Mouse (Mus musculus): ENCODE results near the gene Reln. TPM values are rescaled to one million over a fixed set of nuclear protein-coding genes. Genes with fewer than 3 reads are reported as not detected.

Gene Reln
- polyA plus RNA-seq, 1 experiment, result 184 TPM

DNA sequence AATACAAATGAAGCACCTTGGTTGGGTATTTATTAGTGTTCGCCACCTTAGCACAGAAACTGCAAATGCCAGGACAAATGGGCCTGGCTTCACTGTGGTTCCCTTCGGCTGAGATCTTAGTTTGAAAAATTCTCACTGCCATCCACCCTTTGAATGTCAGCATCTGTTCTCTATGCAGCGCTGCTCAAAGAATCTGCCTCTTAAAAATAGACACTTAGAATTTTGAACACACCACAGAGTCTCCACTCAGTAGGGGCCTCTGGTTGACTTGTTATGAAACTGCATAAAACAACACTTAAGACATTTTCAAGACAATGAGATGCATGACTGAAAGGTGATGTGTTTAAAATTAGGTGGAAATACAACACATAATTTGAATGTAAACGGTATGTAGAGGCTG lies 387.4 kb downstream of the Reln start:
- Histone ChIP-seq H3K4me1 (ENCODE audit: control insufficient read depth, insufficient read depth, low read length) (no peaks in the 10 kb centered on the region; the same call in 1 of the 2 replicates), H3K4me3 (replicated peaks; ENCODE audit: insufficient read depth, low read depth, low read length) (no peak overlapping the region), H3K27me3 (ENCODE audit: control insufficient read depth, insufficient read depth, low read length) (no peaks in the 10 kb centered on the region), H3K27ac (ENCODE audit: insufficient read depth, low read length) (no peak overlapping the region)
- 76% methylated on average over 4 of the region's 4 CpGs for WGBS
- DNase-seq, result no peak
- no peak for TF ChIP-seq POLR2A (IDR thresholded peaks at IDR 0.05; ENCODE audit: borderline replicate concordance, insufficient read depth, low read length)
- no peak for TF ChIP-seq CTCF (IDR thresholded peaks at IDR 0.05; ENCODE audit: borderline replicate concordance, insufficient read depth, low read depth, low read length)

DNA sequence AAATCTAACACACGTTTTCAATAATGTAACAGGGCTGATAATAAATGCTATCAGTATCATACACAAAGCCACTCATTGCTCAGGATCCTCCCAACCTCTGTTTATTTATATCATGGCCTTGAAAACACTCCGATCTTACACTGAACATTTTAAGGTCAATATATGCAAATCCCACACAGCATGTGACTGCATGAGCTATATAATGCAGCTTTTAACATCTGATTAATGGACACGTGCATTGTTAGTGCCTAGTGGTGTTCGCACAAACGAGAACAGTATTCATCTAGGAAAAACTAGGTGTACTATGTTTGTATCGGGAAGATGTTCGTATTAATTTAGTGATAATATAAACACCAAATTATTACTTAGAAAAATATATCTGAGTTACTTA lies 395.0 kb downstream of the Reln start:
- Histone ChIP-seq H3K4me3 (replicated peaks; ENCODE audit: insufficient read depth, low read depth, low read length) (no peak overlapping the region), H3K27ac (ENCODE audit: insufficient read depth, low read length) (peak overlapping the region; percentile 64), H3K27me3 (ENCODE audit: control insufficient read depth, insufficient read depth, low read length) (no peaks in the 10 kb centered on the region), H3K4me1 (ENCODE audit: control insufficient read depth, insufficient read depth, low read length) (peaks cover 14% of the 10 kb centered on the region)
- 49% methylated on average over 7 of the region's 7 CpGs for WGBS
- no peak for TF ChIP-seq POLR2A (IDR thresholded peaks at IDR 0.05; ENCODE audit: borderline replicate concordance, insufficient read depth, low read length)
- no peak for TF ChIP-seq CTCF (IDR thresholded peaks at IDR 0.05; ENCODE audit: borderline replicate concordance, insufficient read depth, low read depth, low read length)
- DNase-seq, result no peak

DNA sequence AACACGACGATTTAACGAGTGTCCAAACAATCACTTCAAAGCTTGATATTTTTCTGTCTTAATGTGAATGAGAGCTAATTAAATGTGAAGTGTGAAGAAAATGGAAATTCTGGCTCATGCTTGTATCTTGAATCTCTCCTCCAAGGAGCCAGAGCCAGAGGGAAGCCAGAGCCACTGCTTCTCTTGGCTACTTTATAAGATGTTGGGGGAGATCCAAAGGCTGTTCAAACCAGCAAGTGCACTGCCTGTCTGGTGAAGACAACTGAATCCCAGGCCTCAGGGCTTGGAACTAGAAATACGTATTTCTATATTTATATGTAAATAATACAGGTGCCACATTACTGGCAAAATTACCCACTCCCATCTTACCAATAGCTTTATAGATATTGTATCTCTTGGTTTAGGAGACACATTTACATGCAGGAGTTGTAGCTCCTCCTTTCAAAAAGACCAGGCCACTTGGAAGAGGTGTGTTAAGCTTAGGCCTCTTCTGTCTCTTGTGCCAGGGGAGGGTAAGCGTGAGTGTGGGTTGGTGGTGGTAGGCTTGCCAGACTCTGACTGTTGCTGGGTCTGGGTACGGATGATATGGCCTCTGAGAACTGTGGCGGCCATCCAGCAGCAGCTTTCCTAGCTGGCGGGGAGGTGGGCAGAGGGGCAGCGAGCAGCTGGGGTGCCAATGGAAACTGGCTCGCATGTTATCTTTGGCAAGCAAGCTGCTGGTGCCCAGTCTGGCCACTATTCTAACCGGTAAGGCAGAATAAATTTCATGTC lies 395.6 kb downstream of the Reln start:
- Histone ChIP-seq H3K4me3 (replicated peaks; ENCODE audit: insufficient read depth, low read depth, low read length) (no peak overlapping the region), H3K4me1 (ENCODE audit: control insufficient read depth, insufficient read depth, low read length) (peaks cover 14% of the 10 kb centered on the region), H3K27ac (ENCODE audit: insufficient read depth, low read length) (peak overlapping the region; percentile 64), H3K27me3 (ENCODE audit: control insufficient read depth, insufficient read depth, low read length) (no peaks in the 10 kb centered on the region)
- DNase-seq, result peak; percentile 68 to 76
- TF ChIP-seq POLR2A (IDR thresholded peaks at IDR 0.05; ENCODE audit: borderline replicate concordance, insufficient read depth, low read length), result no peak
- no peak for TF ChIP-seq CTCF (IDR thresholded peaks at IDR 0.05; ENCODE audit: borderline replicate concordance, insufficient read depth, low read depth, low read length)
- WGBS, result 20% methylated on average over 11 of the region's 11 CpGs

DNA sequence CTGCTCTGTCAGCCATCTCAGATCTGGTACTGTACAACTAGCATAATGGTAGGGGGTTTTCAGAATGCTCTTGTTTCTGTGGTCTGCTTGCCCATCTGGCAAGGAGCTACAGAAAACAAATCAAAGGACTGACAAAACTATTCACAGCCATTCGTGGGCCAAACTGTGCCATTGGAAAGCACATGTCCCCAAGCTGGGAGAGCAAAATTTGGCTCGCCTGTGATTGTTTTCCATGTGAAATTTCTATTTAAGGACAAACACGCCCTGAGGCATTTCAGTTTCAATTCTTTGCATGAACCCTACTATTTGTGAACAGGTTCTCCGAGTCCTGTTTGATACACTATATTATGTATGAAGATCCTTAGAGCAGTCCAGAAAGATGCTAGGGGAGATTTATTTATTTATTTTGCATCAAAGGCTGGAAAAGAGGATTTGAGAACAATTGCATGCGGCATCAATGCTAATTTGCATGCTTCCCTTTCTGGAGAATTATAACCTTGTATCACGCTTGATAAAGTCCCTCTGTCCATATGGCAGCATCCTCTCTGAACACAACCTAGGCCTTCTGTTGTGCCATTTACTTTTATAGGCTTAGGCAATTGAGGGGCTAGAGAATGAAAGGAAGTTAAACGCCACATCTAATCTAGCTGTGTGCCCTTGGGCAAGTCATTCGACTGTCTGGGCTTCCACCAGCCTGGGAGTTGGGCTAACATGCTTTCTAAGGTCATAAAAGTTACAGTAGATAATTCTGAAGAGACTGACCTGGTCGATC lies 396.7 kb downstream of the Reln start:
- 39% methylated on average over 9 of the region's 9 CpGs for WGBS
- H3K27ac ChIP-seq (ENCODE audit: insufficient read depth, low read length), result peak overlapping the region; percentile 10; the same call in 1 of the 2 replicates
- TF ChIP-seq POLR2A (IDR thresholded peaks at IDR 0.05; ENCODE audit: borderline replicate concordance, insufficient read depth, low read length) (no peak), CTCF (IDR thresholded peaks at IDR 0.05; ENCODE audit: borderline replicate concordance, insufficient read depth, low read depth, low read length) (no peak)
- no peak overlapping the region for H3K4me3 ChIP-seq (replicated peaks; ENCODE audit: insufficient read depth, low read depth, low read length)
- DNase-seq, result peak in 1 of 2 experiments; percentile 27
- H3K4me1 ChIP-seq (ENCODE audit: control insufficient read depth, insufficient read depth, low read length), result peaks cover 14% of the 10 kb centered on the region
- H3K27me3 ChIP-seq (ENCODE audit: control insufficient read depth, insufficient read depth, low read length), result no peaks in the 10 kb centered on the region

GRCm38 (mm10) chr5:21944579-21944978 lies 399.9 kb downstream of the Reln start:
- TF ChIP-seq CTCF (IDR thresholded peaks at IDR 0.05; ENCODE audit: borderline replicate concordance, insufficient read depth, low read depth, low read length), result no peak; the same call in 1 of the 2 replicates
- TF ChIP-seq POLR2A (IDR thresholded peaks at IDR 0.05; ENCODE audit: borderline replicate concordance, insufficient read depth, low read length), result no peak
- Histone ChIP-seq H3K4me1 (ENCODE audit: control insufficient read depth, insufficient read depth, low read length) (peaks cover 14% of the 10 kb centered on the region), H3K27me3 (ENCODE audit: control insufficient read depth, insufficient read depth, low read length) (no peaks in the 10 kb centered on the region), H3K27ac (ENCODE audit: insufficient read depth, low read length) (no peak overlapping the region), H3K4me3 (replicated peaks; ENCODE audit: insufficient read depth, low read depth, low read length) (no peak overlapping the region)
- peak in 1 of 2 experiments; percentile 18 for DNase-seq
- 100% methylated on average over 1 of the region's 1 CpGs for WGBS

DNA sequence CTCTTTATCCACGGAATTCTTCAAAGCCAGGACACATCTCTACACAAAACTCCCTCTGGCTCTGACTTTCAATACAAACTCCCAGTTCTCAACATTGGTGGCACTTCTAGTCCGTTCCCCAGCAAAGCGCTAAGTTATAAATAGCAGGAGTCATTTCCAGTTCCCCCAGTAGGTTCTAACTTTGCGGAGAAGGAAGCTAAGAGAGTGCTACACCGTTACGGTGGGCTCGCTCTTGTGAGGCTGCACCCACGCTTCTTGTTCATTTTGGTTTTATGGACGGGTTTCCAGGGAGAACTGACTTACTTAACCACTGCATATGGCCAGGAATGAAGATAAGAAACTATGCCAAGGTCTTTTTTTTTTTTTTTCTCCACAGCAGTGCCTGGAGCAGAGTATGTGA lies 405.1 kb downstream of the Reln start:
- Histone ChIP-seq H3K27ac (ENCODE audit: insufficient read depth, low read length) (no peak overlapping the region), H3K27me3 (ENCODE audit: control insufficient read depth, insufficient read depth, low read length) (no peaks in the 10 kb centered on the region), H3K4me1 (ENCODE audit: control insufficient read depth, insufficient read depth, low read length) (peaks cover 10% of the 10 kb centered on the region; the same call in 1 of the 2 replicates), H3K4me3 (replicated peaks; ENCODE audit: insufficient read depth, low read depth, low read length) (no peak overlapping the region)
- TF ChIP-seq POLR2A (IDR thresholded peaks at IDR 0.05; ENCODE audit: borderline replicate concordance, insufficient read depth, low read length) (no peak), CTCF (IDR thresholded peaks at IDR 0.05; ENCODE audit: borderline replicate concordance, insufficient read depth, low read depth, low read length) (no peak)
- DNase-seq, result no peak
- 70% methylated on average over 9 of the region's 9 CpGs for WGBS

- H3K27me3 ChIP-seq (ENCODE audit: control insufficient read depth, insufficient read depth, low read length), result no peaks in the 10 kb centered on the region
- TF ChIP-seq POLR2A (IDR thresholded peaks at IDR 0.05; ENCODE audit: borderline replicate concordance, insufficient read depth, low read length), result no peak
- no peak for TF ChIP-seq CTCF (IDR thresholded peaks at IDR 0.05; ENCODE audit: borderline replicate concordance, insufficient read depth, low read depth, low read length)
- DNase-seq, result no peak
- no peak overlapping the region for H3K27ac ChIP-seq (ENCODE audit: insufficient read depth, low read length)
- no peak overlapping the region for H3K4me3 ChIP-seq (replicated peaks; ENCODE audit: insufficient read depth, low read depth, low read length)
- peaks cover 19% of the 10 kb centered on the region for H3K4me1 ChIP-seq (ENCODE audit: control insufficient read depth, insufficient read depth, low read length)
- WGBS, result 84% methylated on average over 5 of the region's 5 CpGs
Observed at GRCm38 (mm10) chr5:21938138-21938537, 406.4 kb downstream of the Reln start.

All from cerebellum, adult 2 months (tissue).